Mouse (Mus musculus) ES-Bruce4 (cell line): Measurements from ENCODE around the gene Dcxr. TPM values are rescaled to one million over a fixed set of nuclear protein-coding genes. Genes with fewer than 3 reads are reported as not detected.
A peak's percentile ranks its signal among the peaks of the same experiment; 100 is the strongest.

Experiments used
- H3K27ac ChIP-seq: 2 replicates; pipeline ENCODE4 v1.5.1; 2012; ENCODE audit warnings: low read length, inconsistent platforms; ENCODE audit not compliant: insufficient read depth
- H3K27me3 ChIP-seq: 2 replicates; pipeline ENCODE4 v1.6.1; 2012; ENCODE audit warnings: mild to moderate bottlenecking, low read length, inconsistent platforms; ENCODE audit not compliant: control insufficient read depth, poor library complexity, insufficient read depth, severe bottlenecking
- H3K36me3 ChIP-seq: 2 replicates; pipeline ENCODE4 v1.6.1; 2012; ENCODE audit warnings: inconsistent platforms, mild to moderate bottlenecking, low read length, moderate library complexity; ENCODE audit not compliant: control insufficient read depth, poor library complexity, insufficient read depth, severe bottlenecking
- H3K4me1 ChIP-seq: one replicate; pipeline ENCODE4 v1.8.1; 2011; ENCODE audit warnings: low read length; ENCODE audit not compliant: control insufficient read depth, insufficient read depth
- H3K4me3 ChIP-seq: 2 replicates; pipeline ENCODE4 v1.5.1; 2011; ENCODE audit warnings: low read depth, mild to moderate bottlenecking, low read length
- H3K9ac ChIP-seq: 2 replicates; pipeline ENCODE4 v1.6.1; 2012; ENCODE audit warnings: low read depth, mild to moderate bottlenecking, inconsistent platforms; ENCODE audit not compliant: poor library complexity, severe bottlenecking
- H3K9me3 ChIP-seq: replicated peaks from 2 replicates; pipeline ENCODE4 v1.6.1; 2012; ENCODE audit warnings: mild to moderate bottlenecking, low read length, inconsistent platforms; ENCODE audit not compliant: control insufficient read depth, poor library complexity, insufficient read depth, severe bottlenecking
- CTCF ChIP-seq: IDR thresholded peaks from one replicate; pipeline ENCODE4 v1.8.1; 2011; ENCODE audit warnings: low read depth, low read length
- EP300 ChIP-seq: IDR thresholded peaks from 2 replicates; pipeline ENCODE4 v1.6.1; 2011; ENCODE audit warnings: low read depth, low read length; ENCODE audit not compliant: insufficient read depth
- POLR2A ChIP-seq: IDR thresholded peaks from one replicate; pipeline ENCODE4 v1.8.1; 2011; ENCODE audit warnings: low read length; ENCODE audit not compliant: insufficient read depth
- polyA plus RNA-seq: library from polyadenylated mRNA; stranded (reverse); fragments of >200 nt; gene quantifications from 2 replicates; pipeline ENCODE4 v1.2.4, GENCODE M21; 2011; ENCODE audit warnings: low read depth; ENCODE audit not compliant: missing spikeins, insufficient read depth, insufficient read length

The Dcxr gene
- polyA plus RNA-seq, 1 experiment = 54.3 TPM

- H3K27me3 ChIP-seq = no peaks in the 10 kb centered on the region
- TF ChIP-seq CTCF = no peak
- TF ChIP-seq POLR2A = no peak
- no peak for TF ChIP-seq EP300
Measured at GRCm38 (mm10) chr11:120722761-120723382, 4.2 kb downstream of the Dcxr start.

DNA sequence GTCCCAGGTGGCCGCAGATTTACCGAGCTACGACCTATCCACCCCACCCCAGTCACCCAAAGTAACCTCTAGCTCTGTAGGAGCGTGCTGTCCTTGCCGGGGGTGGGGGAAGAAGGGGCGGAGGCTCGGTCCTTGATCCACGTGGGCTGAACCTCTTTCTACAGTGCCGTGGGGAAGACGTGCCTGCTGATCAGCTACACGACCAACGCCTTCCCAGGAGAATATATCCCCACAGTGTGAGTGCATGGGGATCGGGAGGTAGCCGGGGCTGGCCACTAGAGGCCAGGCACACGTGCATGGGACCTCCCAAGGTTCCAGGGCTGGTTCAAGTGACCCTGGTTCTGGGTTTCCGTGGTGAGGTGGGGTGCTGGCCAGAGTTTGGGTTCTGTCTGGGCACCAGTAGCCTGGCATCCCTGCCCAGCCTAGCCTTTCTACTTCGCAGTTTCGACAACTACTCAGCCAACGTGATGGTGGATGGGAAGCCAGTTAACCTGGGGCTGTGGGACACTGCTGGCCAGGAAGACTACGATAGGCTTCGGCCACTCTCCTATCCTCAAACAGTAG lies 4.9 kb downstream of the Dcxr start:
- Histone ChIP-seq H3K27ac (no peak overlapping the region), H3K27me3 (no peaks in the 10 kb centered on the region), H3K4me1 (no peaks in the 10 kb centered on the region), H3K9me3 (no peaks in the 10 kb centered on the region), H3K4me3 (peak overlapping the region; percentile 64), H3K36me3 (peaks cover 9% of the 10 kb centered on the region), H3K9ac (peak overlapping the region; percentile 57)
- TF ChIP-seq EP300 (no peak), CTCF (no peak), POLR2A (no peak)

More at GRCm38 (mm10) chr11:120722761-120723382, 4.2 kb downstream of the Dcxr start:
- H3K9ac ChIP-seq = no peak overlapping the region
- no peak overlapping the region for H3K4me3 ChIP-seq
- no peak overlapping the region for H3K27ac ChIP-seq
- H3K36me3 ChIP-seq = peaks cover 9% of the 10 kb centered on the region
- H3K9me3 ChIP-seq = no peaks in the 10 kb centered on the region
- H3K4me1 ChIP-seq = no peaks in the 10 kb centered on the region

- H3K36me3 ChIP-seq = peaks cover 9% of the 10 kb centered on the region
- TF ChIP-seq POLR2A = no peak
- TF ChIP-seq CTCF = no peak
- TF ChIP-seq EP300 = no peak
- no peaks in the 10 kb centered on the region for H3K27me3 ChIP-seq
- H3K27ac ChIP-seq = no peak within 1 kb of the TSS
- H3K9me3 ChIP-seq = no peaks in the 10 kb centered on the region
- H3K9ac ChIP-seq = peak within 1 kb of the TSS; percentile 57
- H3K4me1 ChIP-seq = no peaks in the 10 kb centered on the region
- H3K4me3 ChIP-seq = peak within 1 kb of the TSS; percentile 64
Measured at GRCm38 (mm10) chr11:120721124-120722066, 5.7 kb downstream of the Dcxr start, which contains the start of gene Rac3. Rac3 (plus strand) TSS chr11:120721470.

DNA sequence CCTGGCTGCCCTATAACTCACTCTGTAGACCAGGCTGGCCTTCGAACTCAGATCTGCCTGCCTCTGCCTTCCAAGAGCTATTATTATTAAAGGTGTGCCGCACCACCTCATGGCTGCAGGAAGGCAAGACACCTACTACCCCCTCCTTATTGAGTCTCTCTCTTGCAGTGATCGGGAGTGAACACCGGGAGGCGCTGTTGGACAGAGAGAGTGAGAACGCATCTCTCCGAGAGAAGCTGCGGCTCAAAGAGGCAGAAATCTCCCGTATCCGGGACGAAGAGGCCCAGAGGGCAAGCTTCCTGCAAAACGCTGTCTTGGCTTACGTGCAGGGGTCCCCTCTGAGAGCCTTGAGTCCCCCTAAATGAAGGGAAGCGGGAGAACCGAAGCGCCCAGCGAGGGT lies 6.6 kb downstream of the Dcxr start:
- Histone ChIP-seq H3K27ac (no peak overlapping the region), H3K9me3 (no peaks in the 10 kb centered on the region), H3K4me1 (no peaks in the 10 kb centered on the region), H3K36me3 (peaks cover 6% of the 10 kb centered on the region; the same call in 1 of the 2 replicates), H3K27me3 (no peaks in the 10 kb centered on the region), H3K4me3 (peak overlapping the region; percentile 64), H3K9ac (0 out of 2 replicates have a peak overlapping the region, but pooled peaks have one; percentile 57)
- TF ChIP-seq CTCF (peak; percentile 97), EP300 (no peak), POLR2A (no peak)

DNA sequence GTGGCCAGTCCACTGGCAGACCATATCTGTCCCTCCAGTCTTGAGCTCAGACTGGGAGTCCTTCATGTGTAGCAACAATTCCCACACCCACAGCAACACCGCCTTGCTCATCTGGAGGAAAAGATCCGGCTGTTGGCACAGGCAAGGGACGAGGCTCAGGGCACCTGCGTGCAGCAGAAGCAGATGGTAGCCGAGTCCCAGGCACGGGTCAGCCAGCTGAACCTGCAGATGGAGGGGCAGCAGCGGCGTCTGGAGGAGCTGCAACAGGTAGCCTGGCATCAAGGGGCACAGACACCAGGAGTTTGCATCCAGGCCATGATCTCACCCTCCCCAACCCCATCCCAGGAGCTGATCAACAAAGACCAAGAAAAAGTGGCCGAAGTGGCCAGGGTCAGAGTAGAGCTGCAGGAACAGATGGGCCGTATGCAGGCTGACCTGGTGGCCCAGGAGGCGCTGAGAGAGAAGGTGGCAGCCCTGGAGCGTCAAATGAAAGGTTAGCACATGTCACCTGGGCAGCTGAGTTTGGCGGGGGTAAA lies 7.2 kb downstream of the Dcxr start:
- TF ChIP-seq EP300 (no peak), POLR2A (no peak), CTCF (no peak)
- Histone ChIP-seq H3K36me3 (0 out of 2 replicates have a peak, but pooled peaks cover under 1% of the 10 kb centered on the region), H3K27ac (no peak overlapping the region), H3K27me3 (no peaks in the 10 kb centered on the region), H3K9me3 (no peaks in the 10 kb centered on the region), H3K4me3 (no peak overlapping the region), H3K9ac (no peak overlapping the region), H3K4me1 (no peaks in the 10 kb centered on the region)
